Mouse (Mus musculus) lung, adult 2 months (tissue): ENCODE measurements around the gene Dnaja1. TPM values are rescaled to one million over a fixed set of nuclear protein-coding genes. Genes with fewer than 3 reads are reported as not detected.
A peak's percentile ranks its signal among the peaks of the same experiment; 100 is the strongest.

Experiments
- DNase-seq: peaks from one replicate; pipeline ENCODE4 v3.0.0; 2022
- H3K4me1 ChIP-seq: fragments of 200-500 bp; 2 replicates; pipeline ENCODE4 v1.6.1; 2011; ENCODE audit warnings: low read length; ENCODE audit not compliant: control insufficient read depth, insufficient read depth
- H3K4me3 ChIP-seq: fragments of 200-500 bp; replicated peaks from 2 replicates; pipeline ENCODE3; 2011; ENCODE audit warnings: low read depth, mild to moderate bottlenecking, control low read depth, low read length; ENCODE audit errors: extremely low read depth
- CTCF ChIP-seq: fragments of 200-500 bp; IDR thresholded peaks from 2 replicates; pipeline ENCODE4 v1.5.1; 2011; ENCODE audit warnings: mild to moderate bottlenecking, low read length, control low read depth; ENCODE audit not compliant: insufficient read depth
- POLR2A ChIP-seq: fragments of 200-500 bp; IDR thresholded peaks from 2 replicates; pipeline ENCODE4 v1.6.1; 2011; ENCODE audit warnings: low read depth, mild to moderate bottlenecking, control low read depth, low read length, borderline replicate concordance; ENCODE audit errors: extremely low read depth
- WGBS: fragments of 180-500 bp; shearing (Covaris S2); methylation state at CpG from one replicate; pipeline ENCODE4 v1.1.7; 2018; 5-methylcytosine and 5-hydroxymethylcytosine counted together
- polyA plus RNA-seq: library from polyadenylated mRNA; depleted of rRNA; stranded (reverse); fragments of >200 nt; gene quantifications from 2 replicates; pipeline ENCODE4 v1.2.3, GENCODE M21; 2012; rRNA removed

Dnaja1 gene
- polyA plus RNA-seq, 1 experiment = 8.5 TPM

- H3K4me3 ChIP-seq = no peak overlapping the region
- DNase-seq = no peak
- WGBS = 37% methylated on average over 8 of the region's 8 CpGs
- no peak for TF ChIP-seq CTCF
- peaks cover 9% of the 10 kb centered on the region for H3K4me1 ChIP-seq
Measured at GRCm38 (mm10) chr4:40781797-40782495, 60.0 kb downstream of the Dnaja1 start.

- WGBS = 89% methylated on average over 4 of the region's 4 CpGs
- Histone ChIP-seq H3K4me1 (peaks cover 6% of the 10 kb centered on the region; the same call in 1 of the 2 replicates), H3K4me3 (no peak overlapping the region)
- TF ChIP-seq POLR2A (no peak), CTCF (no peak)
- no peak for DNase-seq
Measured at GRCm38 (mm10) chr4:40783049-40783448, 61.1 kb downstream of the Dnaja1 start.

GRCm38 (mm10) chr4:40784556-40785169 lies 62.7 kb downstream of the Dnaja1 start:
- peaks cover 6% of the 10 kb centered on the region; the same call in 1 of the 2 replicates for H3K4me1 ChIP-seq
- TF ChIP-seq CTCF (no peak), POLR2A (no peak)
- DNase-seq = peak; percentile 53
- no peak overlapping the region for H3K4me3 ChIP-seq
- 23% methylated on average over 10 of the region's 10 CpGs for WGBS

GRCm38 (mm10) chr4:40785620-40786166 lies 63.7 kb downstream of the Dnaja1 start:
- TF ChIP-seq CTCF (no peak), POLR2A (no peak)
- 78% methylated on average over 9 of the region's 9 CpGs for WGBS
- peaks cover 6% of the 10 kb centered on the region; the same call in 1 of the 2 replicates for H3K4me1 ChIP-seq
- no peak for DNase-seq
- no peak overlapping the region for H3K4me3 ChIP-seq

GRCm38 (mm10) chr4:40786578-40786977 lies 64.6 kb downstream of the Dnaja1 start:
- TF ChIP-seq CTCF (no peak), POLR2A (no peak)
- no peak for DNase-seq
- peaks cover 5% of the 10 kb centered on the region; the same call in 1 of the 2 replicates for H3K4me1 ChIP-seq
- no peak overlapping the region for H3K4me3 ChIP-seq
- WGBS = 87% methylated on average over 4 of the region's 4 CpGs

Other genes with a start within 250 kb of the Dnaja1 start
- gene Tmem215, start 250.0 kb upstream of the Dnaja1 start, polyA plus RNA-seq = 0.07 and 0.28 TPM in 2 replicates
- gene Aptx, start 19.0 kb upstream of the Dnaja1 start, polyA plus RNA-seq = 5.5 and 8.3 TPM in 2 replicates
- gene Smu1, start 35.8 kb downstream of the Dnaja1 start, polyA plus RNA-seq = 13.1 and 21.5 TPM in 2 replicates
- gene B4galt1, start 131.9 kb downstream of the Dnaja1 start, polyA plus RNA-seq = 44.6 and 47.7 TPM in 2 replicates
- gene Spink4, start 197.9 kb downstream of the Dnaja1 start, polyA plus RNA-seq = 15.6 and 43.5 TPM in 2 replicates
- 123 and 198 TPM in 2 replicates for gene Bag1, start 226.1 kb downstream of the Dnaja1 start, polyA plus RNA-seq
- 17.3 and 32.0 TPM in 2 replicates for gene Chmp5, start 226.3 kb downstream of the Dnaja1 start, polyA plus RNA-seq
- gene Nfx1, start 248.8 kb downstream of the Dnaja1 start, polyA plus RNA-seq = 20.3 and 28.9 TPM in 2 replicates